Mouse (Mus musculus): ENCODE results near the gene Mamdc2. TPM values are rescaled to one million over a fixed set of nuclear protein-coding genes. Genes with fewer than 3 reads are reported as not detected.

Mamdc2 gene
- polyA plus RNA-seq, 1 experiment from 2014 or later, result 1.9 TPM

GRCm38 (mm10) chr19:23410800-23411199 is 37.4 kb downstream of the Mamdc2 start:
- no peak overlapping the region for H3K4me2 ChIP-seq (replicated peaks)
- no peak overlapping the region for H3K9ac ChIP-seq
- H3K36me3 ChIP-seq, result no peaks in the 10 kb centered on the region
- H3K4me1 ChIP-seq, result no peaks in the 10 kb centered on the region
- ATAC-seq (ENCODE audit: low FRiP score, low read depth), result no peak
- no peaks in the 10 kb centered on the region for H3K27me3 ChIP-seq
- H3K4me3 ChIP-seq, result no peak overlapping the region
- no peak overlapping the region for H3K27ac ChIP-seq
- WGBS, result 77% methylated on average over 5 of the region's 5 CpGs
- H3K9me3 ChIP-seq, result no peaks in the 10 kb centered on the region

- no peak for ATAC-seq (ENCODE audit: low FRiP score, low read depth)
- H3K4me1 ChIP-seq, result no peaks in the 10 kb centered on the region
- no peak overlapping the region for H3K4me3 ChIP-seq
- no peak overlapping the region for H3K9ac ChIP-seq
- H3K36me3 ChIP-seq, result no peaks in the 10 kb centered on the region
- no peaks in the 10 kb centered on the region for H3K27me3 ChIP-seq
- no peak overlapping the region for H3K27ac ChIP-seq
- no peaks in the 10 kb centered on the region for H3K9me3 ChIP-seq
- WGBS, result 52% methylated on average over 4 of the region's 4 CpGs
- H3K4me2 ChIP-seq (replicated peaks), result no peak overlapping the region
These were observed 37.9 kb downstream of the Mamdc2 start for GRCm38 (mm10) chr19:23410328-23410727.

- no peak overlapping the region for H3K4me3 ChIP-seq
- H3K9ac ChIP-seq, result no peak overlapping the region
- no peaks in the 10 kb centered on the region for H3K27me3 ChIP-seq
- no peak overlapping the region for H3K27ac ChIP-seq
- H3K9me3 ChIP-seq, result no peaks in the 10 kb centered on the region
- no peaks in the 10 kb centered on the region for H3K4me1 ChIP-seq
- no peak for ATAC-seq (ENCODE audit: low FRiP score, low read depth)
- WGBS, result 22% methylated on average over 12 of the region's 12 CpGs
- H3K4me2 ChIP-seq (replicated peaks), result no peak overlapping the region
- H3K36me3 ChIP-seq, result no peaks in the 10 kb centered on the region
These were observed 46.6 kb downstream of the Mamdc2 start for GRCm38 (mm10) chr19:23401469-23402135.

- Histone ChIP-seq H3K4me2 (replicated peaks) (no peak overlapping the region), H3K4me1 (no peaks in the 10 kb centered on the region), H3K27me3 (no peaks in the 10 kb centered on the region), H3K9ac (no peak overlapping the region), H3K4me3 (no peak overlapping the region), H3K36me3 (no peaks in the 10 kb centered on the region), H3K9me3 (no peaks in the 10 kb centered on the region), H3K27ac (no peak overlapping the region)
- 60% methylated on average over 5 of the region's 5 CpGs for WGBS
- no peak for ATAC-seq (ENCODE audit: low FRiP score, low read depth)
These were observed 47.8 kb downstream of the Mamdc2 start for GRCm38 (mm10) chr19:23400485-23400884.

GRCm38 (mm10) chr19:23395956-23396355 is 52.3 kb downstream of the Mamdc2 start:
- Histone ChIP-seq H3K4me3 (no peak overlapping the region), H3K36me3 (no peaks in the 10 kb centered on the region), H3K27ac (no peak overlapping the region), H3K4me2 (replicated peaks) (no peak overlapping the region), H3K4me1 (no peaks in the 10 kb centered on the region), H3K27me3 (no peaks in the 10 kb centered on the region), H3K9ac (no peak overlapping the region), H3K9me3 (no peaks in the 10 kb centered on the region)
- WGBS, result 69% methylated on average over 2 of the region's 2 CpGs
- no peak for ATAC-seq (ENCODE audit: low FRiP score, low read depth)

- no peaks in the 10 kb centered on the region for H3K9me3 ChIP-seq
- H3K36me3 ChIP-seq, result no peaks in the 10 kb centered on the region
These were observed 53.6 kb downstream of the Mamdc2 start for GRCm38 (mm10) chr19:23394597-23394996.

GRCm38 (mm10) chr19:23388862-23389272 is 59.4 kb downstream of the Mamdc2 start:
- Histone ChIP-seq H3K27ac (no peak overlapping the region), H3K4me3 (no peak overlapping the region), H3K27me3 (no peaks in the 10 kb centered on the region), H3K9ac (no peak overlapping the region), H3K36me3 (no peaks in the 10 kb centered on the region), H3K9me3 (no peaks in the 10 kb centered on the region), H3K4me1 (no peaks in the 10 kb centered on the region), H3K4me2 (replicated peaks) (no peak overlapping the region)
- no peak for ATAC-seq (ENCODE audit: low FRiP score, low read depth)
- WGBS, result 83% methylated on average over 4 of the region's 4 CpGs

More at GRCm38 (mm10) chr19:23394597-23394996, 53.6 kb downstream of the Mamdc2 start:
- Histone ChIP-seq H3K27ac (no peak overlapping the region), H3K4me2 (replicated peaks) (no peak overlapping the region), H3K4me1 (no peaks in the 10 kb centered on the region), H3K27me3 (no peaks in the 10 kb centered on the region), H3K9ac (no peak overlapping the region), H3K4me3 (no peak overlapping the region)
- 74% methylated on average over 1 of the region's 1 CpGs for WGBS
- ATAC-seq (ENCODE audit: low FRiP score, low read depth), result no peak

- no peak overlapping the region for H3K4me3 ChIP-seq
- WGBS, result 30% methylated on average over 7 of the region's 7 CpGs
These were observed 60.0 kb downstream of the Mamdc2 start for GRCm38 (mm10) chr19:23388083-23388861.

GRCm38 (mm10) chr19:23382396-23382795 is 65.8 kb downstream of the Mamdc2 start:
- H3K27me3 ChIP-seq, result no peaks in the 10 kb centered on the region
- H3K9me3 ChIP-seq, result no peaks in the 10 kb centered on the region
- no peak overlapping the region for H3K4me2 ChIP-seq (replicated peaks)
- ATAC-seq (ENCODE audit: low FRiP score, low read depth), result no peak
- 35% methylated on average over 2 of the region's 2 CpGs for WGBS
- H3K9ac ChIP-seq, result no peak overlapping the region
- no peak overlapping the region for H3K27ac ChIP-seq
- no peaks in the 10 kb centered on the region for H3K4me1 ChIP-seq
- no peaks in the 10 kb centered on the region for H3K36me3 ChIP-seq
- no peak overlapping the region for H3K4me3 ChIP-seq

More at GRCm38 (mm10) chr19:23388083-23388861, 60.0 kb downstream of the Mamdc2 start:
- Histone ChIP-seq H3K9me3 (no peaks in the 10 kb centered on the region), H3K9ac (no peak overlapping the region), H3K36me3 (no peaks in the 10 kb centered on the region), H3K27ac (no peak overlapping the region), H3K27me3 (no peaks in the 10 kb centered on the region), H3K4me1 (no peaks in the 10 kb centered on the region), H3K4me2 (replicated peaks) (no peak overlapping the region)
- no peak for ATAC-seq (ENCODE audit: low FRiP score, low read depth)

GRCm38 (mm10) chr19:23380968-23381367 is 67.3 kb downstream of the Mamdc2 start:
- Histone ChIP-seq H3K36me3 (no peaks in the 10 kb centered on the region), H3K4me1 (no peaks in the 10 kb centered on the region), H3K27me3 (no peaks in the 10 kb centered on the region), H3K27ac (no peak overlapping the region), H3K4me2 (replicated peaks) (no peak overlapping the region), H3K4me3 (no peak overlapping the region), H3K9ac (no peak overlapping the region), H3K9me3 (no peaks in the 10 kb centered on the region)
- ATAC-seq (ENCODE audit: low FRiP score, low read depth), result no peak
- 90% methylated on average over 4 of the region's 4 CpGs for WGBS

GRCm38 (mm10) chr19:23379752-23380504 is 68.3 kb downstream of the Mamdc2 start:
- 82% methylated on average over 8 of the region's 8 CpGs for WGBS
- ATAC-seq (ENCODE audit: low FRiP score, low read depth), result no peak

GRCm38 (mm10) chr19:23376536-23377201 is 71.6 kb downstream of the Mamdc2 start:
- no peak overlapping the region for H3K9ac ChIP-seq
- no peaks in the 10 kb centered on the region for H3K9me3 ChIP-seq
- H3K36me3 ChIP-seq, result no peaks in the 10 kb centered on the region
- H3K27me3 ChIP-seq, result no peaks in the 10 kb centered on the region
- 53% methylated on average over 11 of the region's 11 CpGs for WGBS
- no peaks in the 10 kb centered on the region for H3K4me1 ChIP-seq
- H3K4me3 ChIP-seq, result no peak overlapping the region
- no peak for ATAC-seq (ENCODE audit: low FRiP score, low read depth)
- H3K27ac ChIP-seq, result no peak overlapping the region
- H3K4me2 ChIP-seq (replicated peaks), result no peak overlapping the region

More at GRCm38 (mm10) chr19:23379752-23380504, 68.3 kb downstream of the Mamdc2 start:
- Histone ChIP-seq H3K4me1 (no peaks in the 10 kb centered on the region), H3K27ac (no peak overlapping the region), H3K36me3 (no peaks in the 10 kb centered on the region), H3K4me2 (replicated peaks) (no peak overlapping the region), H3K4me3 (no peak overlapping the region), H3K27me3 (no peaks in the 10 kb centered on the region), H3K9me3 (no peaks in the 10 kb centered on the region), H3K9ac (no peak overlapping the region)
